Mouse (Mus musculus) midbrain, postnatal 0 days (tissue): Measurements from ENCODE around the gene Gm49425. TPM values are rescaled to one million over a fixed set of nuclear protein-coding genes. Genes with fewer than 3 reads are reported as not detected.

Experiments
- ATAC-seq: fragments of 200-750 bp; cut with Nextera tagmentation; 2 replicates; pipeline ENCODE4 v1.8.0; 2017; ENCODE audit warnings: moderate number of reproducible peaks, mild to moderate bottlenecking, moderate TSS enrichment, moderate library complexity; ENCODE audit not compliant: low FRiP score
- DNase-seq: peaks from one replicate; pipeline ENCODE4 v3.0.0-alpha.2; 2015; ENCODE audit warnings: low spot score
- H3K27ac ChIP-seq: fragments of 300-500 bp; sonication (generic); 2 replicates; pipeline ENCODE4 v1.5.1; 2014; ENCODE audit warnings: low read depth, mild to moderate bottlenecking, low read length, mixed read lengths
- H3K27me3 ChIP-seq: fragments of 300-500 bp; sonication (generic); 2 replicates; pipeline ENCODE4 v1.6.1; 2014; ENCODE audit warnings: low read length, control low read depth, mixed read lengths; ENCODE audit not compliant: insufficient read depth
- H3K36me3 ChIP-seq: fragments of 300-500 bp; sonication (generic); 2 replicates; pipeline ENCODE4 v1.6.1; 2014; ENCODE audit warnings: low read length, control low read depth, mixed read lengths; ENCODE audit not compliant: insufficient read depth
- H3K4me1 ChIP-seq: fragments of 300-500 bp; sonication (generic); 2 replicates; pipeline ENCODE4 v1.6.1; 2014; ENCODE audit warnings: mild to moderate bottlenecking, control low read depth, antibody characterized with exemption, low read length, mixed read lengths; ENCODE audit not compliant: insufficient read depth
- H3K4me2 ChIP-seq: fragments of 300-500 bp; sonication (generic); 2 replicates; pipeline ENCODE4 v1.6.1; 2014; ENCODE audit warnings: low read depth, mild to moderate bottlenecking, low read length, mixed read lengths; ENCODE audit not compliant: poor library complexity, severe bottlenecking
- H3K4me3 ChIP-seq: fragments of 300-500 bp; sonication (generic); 2 replicates; pipeline ENCODE4 v1.5.1; 2014; ENCODE audit warnings: low read depth, mild to moderate bottlenecking, low read length, moderate library complexity
- H3K9ac ChIP-seq: fragments of 300-500 bp; sonication (generic); replicated peaks from 2 replicates; pipeline ENCODE4 v1.6.1; 2014; ENCODE audit warnings: mild to moderate bottlenecking, low read length, moderate library complexity, mixed read lengths; ENCODE audit not compliant: poor library complexity, severe bottlenecking
- H3K9me3 ChIP-seq: fragments of 300-500 bp; sonication (generic); 2 replicates; pipeline ENCODE4 v1.6.1; 2016; ENCODE audit warnings: low read length, control low read depth
- CTCF ChIP-seq: IDR thresholded peaks from 2 replicates; pipeline ENCODE4 v1.5.1; 2016; ENCODE audit warnings: antibody characterized with exemption, mild to moderate bottlenecking
- WGBS: fragments of 180-500 bp; shearing (Covaris S2); extraction: QIAGEN DNeasy Blood & Tissue Kit; methylation state at CpG from one replicate; pipeline ENCODE4 v1.1.7; 2014; 5-methylcytosine and 5-hydroxymethylcytosine counted together
- polyA plus RNA-seq: library from polyadenylated mRNA; unstranded; fragments of >200 nt; fragmentation: Nextera tagmentation; extraction: Ambion mirVana; gene quantifications from 2 replicates; pipeline ENCODE4 v1.2.1, GENCODE M21; 2015
- total RNA-seq: library from RNA; depleted of rRNA; stranded (reverse); fragments of >200 nt; gene quantifications from 2 replicates; pipeline ENCODE4 v1.2.3, GENCODE M21; 2014

Gm49425 gene
- total and polyA plus RNA-seq, 2 experiments from 2014 or later = not detected

- H3K36me3 ChIP-seq = no peaks in the 10 kb centered on the region
- H3K4me3 ChIP-seq = no peak overlapping the region
- no peak for TF ChIP-seq CTCF
- 69% methylated on average over 3 of the region's 3 CpGs for WGBS
- H3K9me3 ChIP-seq = no peaks in the 10 kb centered on the region
- ATAC-seq (no peak), DNase-seq (no peak)
- H3K4me2 ChIP-seq = no peak overlapping the region
- no peaks in the 10 kb centered on the region for H3K4me1 ChIP-seq
- no peaks in the 10 kb centered on the region for H3K27me3 ChIP-seq
- H3K27ac ChIP-seq = no peak overlapping the region
- no peak overlapping the region for H3K9ac ChIP-seq
These were observed 27.4 kb upstream of the Gm49425 start for GRCm38 (mm10) chr15:101544478-101544877.

GRCm38 (mm10) chr15:101542543-101542942 is 25.5 kb upstream of the Gm49425 start:
- WGBS = 58% methylated on average over 9 of the region's 9 CpGs
- Histone ChIP-seq H3K4me1 (no peaks in the 10 kb centered on the region), H3K9me3 (no peaks in the 10 kb centered on the region), H3K4me3 (no peak overlapping the region), H3K36me3 (no peaks in the 10 kb centered on the region), H3K9ac (no peak overlapping the region), H3K4me2 (no peak overlapping the region), H3K27ac (no peak overlapping the region), H3K27me3 (no peaks in the 10 kb centered on the region)
- 0 out of 2 replicates have a peak, but pooled peaks have one; percentile 3 for TF ChIP-seq CTCF
- ATAC-seq = no peak
- no peak for DNase-seq

- Histone ChIP-seq H3K36me3 (no peaks in the 10 kb centered on the region), H3K27ac (no peak overlapping the region), H3K9ac (no peak overlapping the region), H3K4me2 (no peak overlapping the region), H3K27me3 (no peaks in the 10 kb centered on the region), H3K4me1 (no peaks in the 10 kb centered on the region), H3K9me3 (no peaks in the 10 kb centered on the region), H3K4me3 (no peak overlapping the region)
- DNase-seq = no peak
- ATAC-seq = no peak
- WGBS = 58% methylated on average over 4 of the region's 4 CpGs
- no peak for TF ChIP-seq CTCF
These were observed 21.5 kb upstream of the Gm49425 start for GRCm38 (mm10) chr15:101538580-101538900.

- Histone ChIP-seq H3K27me3 (no peaks in the 10 kb centered on the region), H3K4me3 (no peak overlapping the region), H3K9me3 (no peaks in the 10 kb centered on the region), H3K9ac (no peak overlapping the region), H3K4me2 (no peak overlapping the region), H3K27ac (no peak overlapping the region), H3K4me1 (no peaks in the 10 kb centered on the region), H3K36me3 (no peaks in the 10 kb centered on the region)
- ATAC-seq (no peak), DNase-seq (no peak)
- peak; percentile 42 for TF ChIP-seq CTCF
- 47% methylated on average over 7 of the region's 7 CpGs for WGBS
These were observed 21.0 kb upstream of the Gm49425 start for GRCm38 (mm10) chr15:101537864-101538579.

- no peak for DNase-seq
- Histone ChIP-seq H3K9ac (no peak overlapping the region), H3K27ac (no peak overlapping the region), H3K4me3 (no peak overlapping the region), H3K27me3 (no peaks in the 10 kb centered on the region), H3K36me3 (no peaks in the 10 kb centered on the region), H3K9me3 (no peaks in the 10 kb centered on the region), H3K4me2 (no peak overlapping the region), H3K4me1 (no peaks in the 10 kb centered on the region)
- 67% methylated on average over 9 of the region's 9 CpGs for WGBS
- no peak for TF ChIP-seq CTCF
- ATAC-seq = no peak
These were observed 19.2 kb upstream of the Gm49425 start for GRCm38 (mm10) chr15:101536054-101536850.

GRCm38 (mm10) chr15:101532720-101533119 is 15.7 kb upstream of the Gm49425 start, which contains the start of gene Krt84:
TSS of gene Krt84 (minus strand) at chr15:101532820.
- no peak within 1 kb of the TSS for H3K4me3 ChIP-seq
- no peak within 1 kb of the TSS for H3K9ac ChIP-seq
- 87% methylated on average over 7 of the region's 7 CpGs for WGBS
- no peaks in the 10 kb centered on the region for H3K9me3 ChIP-seq
- ATAC-seq (no peak), DNase-seq (no peak)
- H3K4me2 ChIP-seq = no peak within 1 kb of the TSS
- H3K4me1 ChIP-seq = no peaks in the 10 kb centered on the region
- TF ChIP-seq CTCF = no peak
- H3K27me3 ChIP-seq = no peaks in the 10 kb centered on the region
- H3K27ac ChIP-seq = no peak within 1 kb of the TSS
- no peaks in the 10 kb centered on the region for H3K36me3 ChIP-seq
